Mouse (Mus musculus) ES-E14 (cell line): ENCODE results near the gene Slc2a13. TPM values are rescaled to one million over a fixed set of nuclear protein-coding genes. Genes with fewer than 3 reads are reported as not detected.
A peak's percentile ranks its signal among the peaks of the same experiment; 100 is the strongest.

Experiments
- DNase-seq: peaks from one replicate; pipeline ENCODE4 v3.0.0-alpha.2; 2013; ENCODE audit warnings: low read depth, low spot score
- H3K27ac ChIP-seq: 2 replicates; pipeline ENCODE4 v1.5.1; 2012; ENCODE audit warnings: low read depth, mild to moderate bottlenecking, low read length, moderate library complexity, mixed read lengths; ENCODE audit not compliant: poor library complexity, insufficient read depth, severe bottlenecking
- H3K36me3 ChIP-seq: 2 replicates; pipeline ENCODE4 v1.6.1; 2012; ENCODE audit warnings: mild to moderate bottlenecking, low read length, moderate library complexity, mixed read lengths; ENCODE audit not compliant: control insufficient read depth, poor library complexity, insufficient read depth, severe bottlenecking
- H3K4me1 ChIP-seq, 2 experiments: fragments of 150-350 bp in 1 of 2; sonication (generic) in 1 of 2; 2 replicates each; pipeline ENCODE4 v1.6.1; 2012; ENCODE audit warnings: low read length in 2 of 2, mild to moderate bottlenecking in 1 of 2, mixed read lengths in 1 of 2; ENCODE audit not compliant: control insufficient read depth in 2 of 2, insufficient read depth in 2 of 2, poor library complexity in 1 of 2
- H3K4me3 ChIP-seq, 2 experiments: fragments of 150-350 bp in 1 of 2; sonication (generic) in 1 of 2; 2 replicates each; pipeline ENCODE4 v1.5.1; 2012; ENCODE audit warnings: low read length in 2 of 2, low read depth in 1 of 2, mild to moderate bottlenecking in 1 of 2, mixed read lengths in 1 of 2; ENCODE audit not compliant: insufficient read depth in 1 of 2, poor library complexity in 1 of 2, severe bottlenecking in 1 of 2
- H3K9ac ChIP-seq: 2 replicates; pipeline ENCODE4 v1.6.1; 2012; ENCODE audit warnings: low read depth, mild to moderate bottlenecking, low read length, mixed read lengths; ENCODE audit not compliant: poor library complexity, insufficient read depth, severe bottlenecking
- H3K9me3 ChIP-seq: fragments of 150-350 bp; sonication (generic); 2 replicates; pipeline ENCODE4 v1.6.1; 2012; ENCODE audit warnings: low read depth, mild to moderate bottlenecking, low read length; ENCODE audit not compliant: control insufficient read depth, insufficient read depth
- CHD2 ChIP-seq: IDR thresholded peaks from 2 replicates; pipeline ENCODE4 v1.6.1; 2014; ENCODE audit warnings: mild to moderate bottlenecking, low read depth, low read length, inconsistent platforms
- HCFC1 ChIP-seq: IDR thresholded peaks from 2 replicates; pipeline ENCODE4 v1.6.1; 2012; ENCODE audit warnings: low read length, inconsistent platforms, borderline replicate concordance; ENCODE audit not compliant: insufficient read depth
- MAFK ChIP-seq: IDR thresholded peaks from 2 replicates; pipeline ENCODE4 v1.6.1; 2014; ENCODE audit warnings: mild to moderate bottlenecking, low read depth, low read length, inconsistent platforms; ENCODE audit not compliant: insufficient read depth
- ZC3H11A ChIP-seq: IDR thresholded peaks from 2 replicates; pipeline ENCODE4 v1.6.1; 2012; ENCODE audit warnings: low read depth, mild to moderate bottlenecking, inconsistent platforms, low read length, borderline replicate concordance
- ZNF384 ChIP-seq: IDR thresholded peaks from 2 replicates; pipeline ENCODE4 v1.6.1; 2012; ENCODE audit warnings: low read depth, low read length, inconsistent platforms
- in situ Hi-C, 2 experiments: fragments of 600-800 bp; cut with MboI; formaldehyde crosslinking; loops; one replicate each; pipeline ENCODE4 v1.15.1; 2025; ENCODE audit warnings: low sequenced_read_pairs in 2 of 2, inconsistent platforms in 1 of 2; ENCODE audit not compliant: unreplicated experiment in 2 of 2
- total RNA-seq: library from RNA; depleted of rRNA; stranded (reverse); fragments of 300-350 nt; gene quantifications from 2 replicates; pipeline ENCODE4 v1.2.3, GENCODE M21; 2012

The Slc2a13 gene
- total RNA-seq, 1 experiment, result 0.13 TPM

DNA sequence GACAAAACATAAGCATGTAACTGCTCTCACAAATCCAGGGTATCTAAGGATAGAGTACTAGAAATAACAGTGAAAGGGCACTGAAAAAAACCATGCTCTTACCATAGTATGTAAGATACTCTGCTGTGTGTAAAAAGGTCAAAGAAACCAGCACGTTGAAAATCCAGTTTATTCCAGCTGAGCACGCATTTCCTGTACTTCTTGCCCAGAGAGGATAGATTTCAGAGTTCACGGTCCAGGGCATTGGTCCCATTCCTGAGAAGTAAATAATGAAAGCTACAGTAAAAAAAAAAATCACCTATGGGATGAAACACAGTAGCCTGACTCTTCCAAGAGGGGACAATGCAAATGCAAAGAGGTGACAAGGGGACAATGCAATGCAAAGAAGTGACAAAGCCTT lies 297.1 kb downstream of the Slc2a13 start:
- in situ Hi-C loops, result no loop called here
- TF ChIP-seq MAFK, result no peak
- no peak for TF ChIP-seq ZC3H11A
- no peak for TF ChIP-seq ZNF384
- no peak for TF ChIP-seq HCFC1
- TF ChIP-seq CHD2, result no peak
- DNase-seq, result no peak
- Histone ChIP-seq H3K4me1 (no peaks in the 10 kb centered on the region), H3K27ac (no peak overlapping the region), H3K9ac (no peak overlapping the region), H3K4me3 (no peak overlapping the region), H3K36me3 (no peaks in the 10 kb centered on the region), H3K9me3 (no peaks in the 10 kb centered on the region)

DNA sequence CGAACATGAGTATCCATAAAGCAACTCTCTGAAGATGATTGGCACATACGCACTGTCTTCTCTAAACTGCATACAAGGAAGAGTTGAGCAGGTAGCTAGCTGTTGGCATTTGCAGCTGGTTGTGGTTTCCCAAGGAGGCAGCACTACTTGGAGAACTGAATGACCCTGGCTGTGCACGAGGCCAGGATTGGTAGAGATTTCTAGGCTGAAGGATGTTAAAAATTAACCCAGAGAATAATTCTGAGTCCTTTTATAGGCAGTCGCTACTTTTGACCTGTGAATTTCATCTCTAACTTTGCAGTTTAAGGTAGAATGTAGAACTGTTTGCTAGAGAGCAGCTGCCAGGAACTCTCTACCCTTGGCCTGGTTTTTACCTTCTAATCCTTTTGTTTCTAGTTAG lies 304.5 kb downstream of the Slc2a13 start:
- no peak for TF ChIP-seq CHD2
- TF ChIP-seq MAFK, result no peak
- TF ChIP-seq ZC3H11A, result no peak
- no peak for TF ChIP-seq HCFC1
- TF ChIP-seq ZNF384, result no peak
- Histone ChIP-seq H3K9ac (no peak overlapping the region), H3K4me3 (no peak overlapping the region), H3K9me3 (no peaks in the 10 kb centered on the region), H3K4me1 (peaks cover 2 to 3% of the 10 kb centered on the region in 2 experiments; a peak in 1 of 4 replicates), H3K36me3 (no peaks in the 10 kb centered on the region), H3K27ac (no peak overlapping the region)
- DNase-seq, result no peak
- in situ Hi-C loops, result no loop called here

DNA sequence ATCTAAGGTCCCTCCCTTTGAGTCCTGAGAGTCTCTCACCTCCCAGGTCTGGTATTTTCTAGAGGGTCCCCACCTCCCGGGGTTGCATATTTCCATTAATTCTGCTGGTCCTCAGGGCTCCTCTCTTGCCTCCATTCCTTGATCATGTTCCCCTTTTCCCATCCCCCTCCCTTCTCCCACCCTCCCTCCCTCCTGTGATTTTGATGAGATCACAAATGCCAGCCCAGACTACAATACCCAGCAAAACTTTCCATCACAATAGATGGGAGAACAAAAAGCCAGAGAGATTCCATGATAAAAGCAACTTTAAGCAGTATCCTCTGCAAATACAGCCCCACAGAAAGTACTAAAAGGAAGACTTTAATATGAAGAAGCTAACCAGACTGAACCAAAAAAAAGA lies 309.1 kb downstream of the Slc2a13 start:
- Histone ChIP-seq H3K9ac (no peak overlapping the region), H3K27ac (no peak overlapping the region), H3K4me1 (peaks cover 3 to 5% of the 10 kb centered on the region in 2 experiments; a peak in 1 of 4 replicates), H3K4me3 (no peak overlapping the region), H3K36me3 (no peaks in the 10 kb centered on the region), H3K9me3 (no peaks in the 10 kb centered on the region)
- DNase-seq, result peak; percentile 25
- in situ Hi-C loops, result no loop called here
- TF ChIP-seq HCFC1 (no peak), CHD2 (no peak), ZC3H11A (no peak), ZNF384 (no peak), MAFK (no peak)

DNA sequence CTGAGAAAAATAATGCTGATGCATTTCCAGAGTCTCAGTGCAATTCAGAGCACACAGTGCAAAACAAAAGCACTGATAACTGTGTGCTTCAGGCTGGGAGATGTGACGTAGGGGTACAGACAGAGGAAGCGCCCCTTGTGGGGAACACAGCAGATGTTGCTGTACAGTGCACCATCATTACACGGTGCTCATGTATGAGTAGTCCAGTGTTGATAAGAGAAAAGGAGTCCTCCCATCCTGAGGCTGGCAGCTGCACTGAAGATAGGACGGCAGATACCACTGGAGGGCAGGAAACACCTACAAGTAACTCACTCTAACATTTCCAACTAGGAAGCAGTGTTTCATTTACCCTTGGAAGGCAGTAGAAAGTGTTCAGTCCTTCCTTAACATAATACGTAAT lies 312.5 kb downstream of the Slc2a13 start:
- DNase-seq, result no peak
- in situ Hi-C loops, result no loop called here
- Histone ChIP-seq H3K9me3 (no peaks in the 10 kb centered on the region), H3K4me3 (no peak overlapping the region), H3K36me3 (no peaks in the 10 kb centered on the region), H3K4me1 (peaks cover 3 to 5% of the 10 kb centered on the region in 2 experiments; a peak in 1 of 4 replicates), H3K9ac (no peak overlapping the region), H3K27ac (no peak overlapping the region)
- TF ChIP-seq ZNF384, result no peak
- no peak for TF ChIP-seq ZC3H11A
- TF ChIP-seq HCFC1, result no peak
- TF ChIP-seq CHD2, result no peak

DNA sequence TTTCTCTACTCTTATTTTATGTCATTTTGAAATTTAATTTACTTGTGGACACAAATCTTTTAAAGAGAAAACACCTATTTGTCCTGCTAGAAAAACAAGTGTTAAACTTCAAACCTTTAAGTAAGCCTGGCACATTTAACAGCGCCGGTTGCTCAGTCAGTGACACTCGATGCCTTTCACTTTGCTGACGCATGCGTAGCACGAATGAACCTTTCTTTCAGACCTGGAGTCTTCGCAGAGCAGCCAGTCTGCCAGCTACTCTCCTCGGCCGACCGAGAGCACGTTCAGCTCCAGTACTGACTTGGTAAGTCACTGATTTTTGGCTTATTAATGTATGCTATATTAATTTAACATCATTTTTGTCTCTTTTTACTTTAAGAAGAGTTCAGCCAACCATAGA lies 315.9 kb downstream of the Slc2a13 start:
- H3K27ac ChIP-seq, result no peak overlapping the region
- no peaks in the 10 kb centered on the region for H3K4me1 ChIP-seq
- TF ChIP-seq CHD2 (no peak), ZNF384 (no peak), ZC3H11A (no peak), MAFK (no peak), HCFC1 (no peak)
- H3K4me3 ChIP-seq, result no peak overlapping the region
- H3K36me3 ChIP-seq, result no peaks in the 10 kb centered on the region
- no peak for DNase-seq
- H3K9me3 ChIP-seq, result no peaks in the 10 kb centered on the region
- H3K9ac ChIP-seq, result no peak overlapping the region
- in situ Hi-C loops, result no loop called here
